In genomic region chr6:39818922-39819321, GRCm38 (mm10) we compare ENCODE assay signal across 25 mouse cellular contexts. TPM values are rescaled to one million over a fixed set of nuclear protein-coding genes. Genes with fewer than 3 reads are reported as not detected.
DNase-seq lines count a peak whose midpoint lies in the region; ATAC-seq and TF ChIP-seq lines count a peak whose summit lies in the region.
"Had no signal": no experiment of that assay in that cellular context is flagged by ENCODE, and none has a peak within 500 bp of the region (broad histone marks: within the 10 kb centered on the region; RNA-seq: fewer than 3 reads in every experiment).

No protein-coding gene starts in this region.

- no peak overlapping the region for H3K27ac ChIP-seq in forebrain, embryonic 16.5 days (ENCODE audit: low read length)
- H3K27ac ChIP-seq in forebrain, embryonic 10.5 days, result no peak overlapping the region
- H3K27ac ChIP-seq in left cerebral cortex, adult 2 months, result peak overlapping the region; percentile 62
- no peak overlapping the region for H3K27ac ChIP-seq in stomach, postnatal 0 days (replicated peaks)
- no peak overlapping the region for H3K27ac ChIP-seq in thymus, adult 2 months (ENCODE audit: control insufficient read depth, insufficient read depth, low read length)
- H3K27ac ChIP-seq: embryonic facial prominence, embryonic 15.5 days; heart, adult 2 months; heart, embryonic 15.5 days; hindbrain, embryonic 14.5 days; limb, embryonic 15.5 days; liver, embryonic 15.5 days; midbrain, embryonic 12.5 days had no signal

- H3K4me2 ChIP-seq in forebrain, embryonic 16.5 days (ENCODE audit: low read length), result no peak overlapping the region
- no peak overlapping the region for H3K4me2 ChIP-seq in stomach, postnatal 0 days (replicated peaks; ENCODE audit: low read depth)
- H3K4me2 ChIP-seq: embryonic facial prominence, embryonic 15.5 days; heart, embryonic 15.5 days; hindbrain, embryonic 14.5 days; limb, embryonic 15.5 days; liver, embryonic 15.5 days; midbrain, embryonic 12.5 days had no signal

- no peaks in the 10 kb centered on the region for H3K4me1 ChIP-seq in forebrain, embryonic 16.5 days (replicated peaks; ENCODE audit: control insufficient read depth, insufficient read depth, low read length)
- no peaks in the 10 kb centered on the region for H3K4me1 ChIP-seq in forebrain, embryonic 10.5 days
- H3K4me1 ChIP-seq in stomach, postnatal 0 days (replicated peaks; ENCODE audit: control insufficient read depth, insufficient read depth), result no peaks in the 10 kb centered on the region
- H3K4me1 ChIP-seq in thymus, adult 2 months (replicated peaks; ENCODE audit: control insufficient read depth, insufficient read depth, low read length), result no peaks in the 10 kb centered on the region
- H3K4me1 ChIP-seq: embryonic facial prominence, embryonic 15.5 days; heart, embryonic 15.5 days; limb, embryonic 15.5 days; liver, embryonic 15.5 days; midbrain, embryonic 12.5 days had no signal

- peak; percentile 9 for TF ChIP-seq CTCF in left cerebral cortex, adult 2 months (IDR thresholded peaks at IDR 0.05)
- peak; percentile 11; the same call in 1 of the 2 replicates for TF ChIP-seq CTCF in stomach, postnatal 0 days (IDR thresholded peaks at IDR 0.05; ENCODE audit: low read depth)
- TF ChIP-seq CTCF in thymus, adult 2 months (IDR thresholded peaks at IDR 0.05; ENCODE audit: borderline replicate concordance, control insufficient read depth, extremely low read depth, insufficient read depth, low read length, poor library complexity), result no peak

- H3K9ac ChIP-seq in forebrain, embryonic 16.5 days (replicated peaks; ENCODE audit: low read depth, low read length), result no peak overlapping the region
- H3K9ac ChIP-seq in stomach, postnatal 0 days (ENCODE audit: low read length), result no peak overlapping the region
- H3K9ac ChIP-seq: embryonic facial prominence, embryonic 15.5 days; heart, embryonic 15.5 days; hindbrain, embryonic 14.5 days; limb, embryonic 15.5 days; liver, embryonic 15.5 days; midbrain, embryonic 12.5 days had no signal

- ATAC-seq in forebrain, embryonic 16.5 days, result 0 out of 2 replicates have a peak, but pooled peaks have one; percentile 31
- ATAC-seq in stomach, postnatal 0 days (ENCODE audit: low FRiP score, low TSS enrichment), result no peak
- ATAC-seq: inflammation-experienced regulatory T-cells, adult 6 months had no signal

- TF ChIP-seq EP300 in stomach, postnatal 0 days (optimal IDR thresholded peaks at IDR 0.05), result no peak

- H3K9me3 ChIP-seq in forebrain, embryonic 16.5 days (ENCODE audit: control insufficient read depth, low read length), result no peaks in the 10 kb centered on the region
- H3K9me3 ChIP-seq in forebrain, embryonic 10.5 days, result no peaks in the 10 kb centered on the region
- no peaks in the 10 kb centered on the region for H3K9me3 ChIP-seq in stomach, postnatal 0 days (ENCODE audit: control insufficient read depth, low read length)
- H3K9me3 ChIP-seq: embryonic facial prominence, embryonic 15.5 days; heart, embryonic 15.5 days; limb, embryonic 15.5 days; liver, embryonic 15.5 days; midbrain, embryonic 12.5 days had no signal

- WGBS in forebrain, embryonic 16.5 days, result 52% methylated on average over 4 of the region's 4 CpGs
- WGBS in forebrain, embryonic 10.5 days, result 56% methylated on average over 4 of the region's 4 CpGs
- WGBS in stomach, postnatal 0 days, result 43% methylated on average over 4 of the region's 4 CpGs
- 54% methylated on average over 4 of the region's 4 CpGs for WGBS in thymus, adult 2 months

- no peaks in the 10 kb centered on the region for H3K36me3 ChIP-seq in forebrain, embryonic 16.5 days (ENCODE audit: control insufficient read depth, insufficient read depth)
- H3K36me3 ChIP-seq in forebrain, embryonic 10.5 days (replicated peaks), result no peaks in the 10 kb centered on the region
- no peaks in the 10 kb centered on the region for H3K36me3 ChIP-seq in stomach, postnatal 0 days (ENCODE audit: control insufficient read depth, insufficient read depth, low read length)
- H3K36me3 ChIP-seq in thymus, adult 2 months (ENCODE audit: control insufficient read depth, insufficient read depth, low read length), result no peaks in the 10 kb centered on the region
- H3K36me3 ChIP-seq: embryonic facial prominence, embryonic 15.5 days; heart, embryonic 15.5 days; limb, embryonic 15.5 days; liver, embryonic 15.5 days; midbrain, embryonic 12.5 days had no signal

- H3K27me3 ChIP-seq in forebrain, embryonic 16.5 days (replicated peaks; ENCODE audit: control insufficient read depth, insufficient read depth, low read length), result no peaks in the 10 kb centered on the region
- H3K27me3 ChIP-seq in forebrain, embryonic 10.5 days (ENCODE audit: poor library complexity, severe bottlenecking), result no peaks in the 10 kb centered on the region
- H3K27me3 ChIP-seq in stomach, postnatal 0 days (ENCODE audit: control insufficient read depth, insufficient read depth, low read length), result no peaks in the 10 kb centered on the region
- no peaks in the 10 kb centered on the region for H3K27me3 ChIP-seq in thymus, adult 2 months (ENCODE audit: control insufficient read depth, insufficient read depth, low read length)
- H3K27me3 ChIP-seq: embryonic facial prominence, embryonic 15.5 days; heart, embryonic 15.5 days; limb, embryonic 15.5 days; liver, embryonic 15.5 days; midbrain, embryonic 12.5 days had no signal

- DNase-seq in forebrain, embryonic 10.5 days (ENCODE audit: extremely low spot score, low spot score), result no peak
- no peak for DNase-seq in left cerebral cortex, adult 2 months (ENCODE audit: extremely low spot score in 1 of 2, low spot score in 2 of 2)
- DNase-seq in left cerebral cortex, postnatal 10 days (ENCODE audit: extremely low spot score in 1 of 2, low spot score in 2 of 2), result no peak
- DNase-seq in right cerebral cortex, adult 18-20 months, result peak; percentile 29
- DNase-seq in right cerebral cortex, postnatal 25 days, result no peak
- DNase-seq in stomach, postnatal 0 days (ENCODE audit: low spot score), result no peak
- no peak for DNase-seq in thymus, adult 2 months
- DNase-seq: adrenal gland, postnatal 25 days; cerebellum, adult 9-10 months; gastrocnemius, postnatal 10 days; heart, adult 2 months; heart, postnatal 36 days; kidney, adult 18-20 months; lung, postnatal 14 days; right cerebral cortex, postnatal 4 days; thymus, postnatal 14 days had no signal

- intact Hi-C loops in left cerebral cortex, adult 2 months (cut with DNase I), result loop anchor here (1.0 kb wide), 1 partner anchor 85 kb away; no protein-coding TSS in a partner anchor
- intact Hi-C loops in left cerebral cortex, postnatal 10 days (cut with DNase I), result no loop called here

- TF ChIP-seq POLR2A in thymus, adult 2 months (IDR thresholded peaks at IDR 0.05; ENCODE audit: control insufficient read depth, extremely low read depth, insufficient read depth, low read length, poor library complexity), result no peak

- H3K4me3 ChIP-seq in forebrain, embryonic 16.5 days (replicated peaks; ENCODE audit: low read length), result no peak overlapping the region
- H3K4me3 ChIP-seq in forebrain, embryonic 10.5 days, result no peak overlapping the region
- H3K4me3 ChIP-seq in left cerebral cortex, adult 2 months, result no peak overlapping the region
- no peak overlapping the region for H3K4me3 ChIP-seq in stomach, postnatal 0 days (ENCODE audit: low read depth, low read length)
- H3K4me3 ChIP-seq in thymus, adult 2 months (ENCODE audit: control insufficient read depth, insufficient read depth, low read length), result no peak overlapping the region
- H3K4me3 ChIP-seq: embryonic facial prominence, embryonic 15.5 days; heart, adult 2 months; heart, embryonic 15.5 days; limb, embryonic 15.5 days; liver, embryonic 15.5 days; midbrain, embryonic 12.5 days had no signal

RNA-seq across cellular contexts. Expression of gene Mrps33, which starts 8.1 kb away (rescaled TPM):
- polyA plus RNA-seq in forebrain, embryonic 16.5 days (2015; fragmentation: Nextera tagmentation; extraction: Ambion mirVana), result 210 and 212 TPM in 2 replicates
- 186 and 196 TPM in 2 replicates for polyA plus RNA-seq in forebrain, embryonic 10.5 days (2016; fragmentation: Nextera tagmentation; extraction: Ambion mirVana)
- 100 to 1,000 TPM in 1 of 2 experiments, 10 to 100 TPM in 1; 91.5 to 104 TPM for total RNA-seq in left cerebral cortex, adult 2 months (2021)
- 100 to 1,000 TPM in 1 of 2 experiments, 10 to 100 TPM in 1; 92.6 to 107 TPM for total RNA-seq in left cerebral cortex, postnatal 10 days (2021)
- polyA plus RNA-seq in stomach, postnatal 0 days (2015; fragmentation: Nextera tagmentation; extraction: Ambion mirVana), result 139 and 151 TPM in 2 replicates
- polyA plus RNA-seq in thymus, adult 2 months (2012; rRNA removed), result 77.9 and 96.3 TPM in 2 replicates

RNA-seq across cellular contexts. Expression of gene Tmem178b, which starts 54.1 kb away (rescaled TPM):
- polyA plus RNA-seq in forebrain, embryonic 16.5 days (2015; fragmentation: Nextera tagmentation; extraction: Ambion mirVana), result 25.2 and 32.2 TPM in 2 replicates
- polyA plus RNA-seq in forebrain, embryonic 10.5 days (2016; fragmentation: Nextera tagmentation; extraction: Ambion mirVana), result 0.90 and 1.3 TPM in 2 replicates
- 100 to 1,000 TPM; 249 to 268 TPM for total RNA-seq in left cerebral cortex, adult 2 months (2021)
- 100 to 1,000 TPM; 408 to 421 TPM for total RNA-seq in left cerebral cortex, postnatal 10 days (2021)
- 0.67 and 0.71 TPM in 2 replicates for polyA plus RNA-seq in stomach, postnatal 0 days (2015; fragmentation: Nextera tagmentation; extraction: Ambion mirVana)
- polyA plus RNA-seq in thymus, adult 2 months (2012; rRNA removed), result 0.11 and 0.13 TPM in 2 replicates
- total RNA-seq: megakaryocyte, adult 5-6 weeks had no signal
- polyA plus RNA-seq: inflammation-experienced regulatory T-cells, adult 6 months; liver, embryonic 15.5 days had no signal

Comparison
In these comparisons a context has a peak if more than half of its experiments do, and no peak if none do; other contexts are left out.
1. RNA of gene Tmem178b, which starts 54.1 kb away (polyA plus RNA-seq): 25.2 to 32.2 TPM in forebrain, embryonic 16.5 days; 0.90 to 1.3 TPM in forebrain, embryonic 10.5 days, 0.67 to 0.71 TPM in stomach, postnatal 0 days and 0.11 to 0.13 TPM in thymus, adult 2 months; every median in the first group is over 10 times any median in the second.